Mouse (Mus musculus) heart, postnatal 4 days (tissue): ENCODE results near the gene Zfp429. TPM values are rescaled to one million over a fixed set of nuclear protein-coding genes. Genes with fewer than 3 reads are reported as not detected.
"Not testable (repeated sequence)": the region's sequence is repeated elsewhere in the genome, so short reads cannot be mapped to it uniquely, and the experiment has no call there.

Experiments
- DNase-seq: peaks from one replicate; pipeline ENCODE4 v3.0.0; 2021
- total RNA-seq, 2 experiments: library from RNA; stranded (reverse); gene quantifications; 2 replicates each; pipeline ENCODE4 v1.2.3; 2021

Gene Zfp429
- 1 to 10 TPM; 2.2 to 3.5 TPM for total RNA-seq

DNA sequence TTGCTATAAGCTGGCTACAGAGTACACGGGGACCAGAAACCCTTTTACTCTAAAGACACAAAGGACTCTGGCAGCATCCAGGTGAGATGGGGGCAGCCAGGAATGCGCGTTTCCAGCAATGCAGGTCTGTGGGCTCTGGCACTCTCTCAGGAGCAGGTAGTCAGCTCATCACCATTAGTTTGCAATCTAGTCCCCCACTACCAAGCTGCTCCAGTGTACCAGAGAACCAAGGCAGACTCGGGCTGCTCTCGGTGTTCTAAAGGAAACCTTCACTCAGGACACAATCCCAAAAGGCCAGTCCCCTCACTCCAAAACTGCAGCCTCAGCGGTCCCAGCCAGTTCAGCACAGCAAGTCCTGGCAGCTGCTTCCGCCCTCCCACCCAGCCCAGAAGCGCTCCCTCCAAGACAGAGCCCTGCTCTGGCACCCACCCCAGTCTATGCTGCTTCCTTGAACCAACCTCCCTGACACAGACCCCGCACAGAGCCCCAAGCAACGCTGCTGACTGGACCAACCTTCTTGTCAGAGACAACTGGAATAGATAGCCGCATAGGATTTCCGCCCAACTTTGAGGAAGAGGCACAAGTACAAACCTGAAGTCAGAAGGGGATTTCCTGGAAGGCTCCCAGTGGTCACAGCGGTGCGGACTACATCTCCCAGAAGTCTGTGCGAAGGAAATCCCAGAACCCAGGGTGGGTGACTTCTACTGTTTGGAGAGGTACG, at the start of gene Zfp429:
Zfp429 (minus strand) TSS at position 637 of the 721 bp plus-strand sequence.
- peak; percentile 72 for DNase-seq

DNA sequence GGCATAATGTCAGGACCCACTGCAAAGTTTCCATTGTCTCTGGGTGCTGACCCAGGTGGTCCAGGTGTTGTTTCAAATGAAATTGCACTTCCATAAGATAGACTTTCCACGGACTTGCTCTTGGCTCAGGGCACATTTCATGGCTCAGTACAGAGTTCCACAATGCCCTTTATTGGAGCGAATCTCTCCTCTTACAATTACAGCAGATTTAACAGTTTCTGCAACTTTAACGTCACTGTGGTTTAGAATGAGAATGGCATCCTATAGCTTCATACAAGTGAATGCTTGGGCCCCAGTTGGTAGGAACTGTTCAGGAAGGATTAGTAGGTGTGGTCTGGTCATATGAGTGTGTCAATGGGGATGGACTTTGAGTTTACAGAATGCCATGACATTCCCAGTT, 37.5 kb upstream of the Zfp429 start:
- not testable (repeated sequence) for DNase-seq

DNA sequence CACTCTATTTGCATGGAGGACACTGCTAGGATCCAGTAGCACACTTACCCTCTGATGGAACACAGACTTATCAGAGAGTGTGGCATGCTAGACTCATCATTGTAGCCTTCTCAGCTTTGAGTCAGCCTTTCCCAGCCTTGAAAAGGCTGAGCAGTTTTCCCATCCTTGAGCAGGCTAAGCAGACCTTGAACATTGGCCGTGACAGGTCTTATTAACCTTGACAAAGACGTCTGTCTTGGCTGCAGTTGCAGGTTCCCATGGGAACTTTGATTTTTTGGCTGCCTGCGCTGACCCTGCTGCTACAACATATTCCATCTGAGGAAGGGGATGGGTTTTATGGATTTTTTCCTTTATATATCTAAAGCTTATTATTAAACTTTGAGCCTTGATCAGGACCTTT, 28.5 kb upstream of the Zfp429 start:
- no peak for DNase-seq

DNA sequence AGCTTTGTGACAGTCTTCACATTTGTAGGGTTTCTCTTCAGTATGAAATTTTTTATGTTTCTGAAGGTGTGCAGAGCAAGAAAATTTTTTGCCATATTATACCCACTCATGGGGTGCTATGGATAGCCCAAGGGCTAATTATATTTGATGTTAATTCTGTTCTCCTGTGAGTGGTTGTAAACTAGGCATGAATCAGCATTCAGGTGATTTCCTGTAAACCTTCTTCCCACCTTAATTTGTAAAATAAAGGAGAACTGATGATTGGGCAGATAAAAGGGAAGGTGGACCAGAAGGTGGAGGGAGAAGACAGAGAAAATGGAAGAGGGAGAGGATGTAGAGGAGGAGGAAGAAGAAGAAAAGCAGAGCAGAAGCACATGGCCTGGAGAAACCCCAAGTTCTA, 26.1 kb upstream of the Zfp429 start:
- not testable (repeated sequence) for DNase-seq

DNA sequence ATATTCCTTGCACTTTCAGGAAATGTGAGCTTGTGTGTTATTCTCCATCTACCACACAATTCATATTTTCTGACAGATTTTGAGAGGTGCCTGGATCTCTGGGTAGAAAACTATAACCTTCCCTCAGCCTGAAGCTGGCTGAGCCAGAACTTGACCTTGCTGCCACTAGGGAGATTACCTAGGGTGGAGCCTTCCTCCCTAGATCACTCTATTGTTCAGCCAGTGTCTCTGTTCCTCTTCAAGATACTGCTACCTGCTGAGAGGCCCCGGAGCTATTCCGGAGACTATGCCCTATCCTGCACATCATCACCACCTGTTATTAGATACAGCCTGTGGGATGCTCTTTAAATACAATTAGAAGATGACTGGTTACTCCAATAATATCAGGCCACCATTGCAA, 22.9 kb upstream of the Zfp429 start:
- DNase-seq = not testable (repeated sequence)

DNA sequence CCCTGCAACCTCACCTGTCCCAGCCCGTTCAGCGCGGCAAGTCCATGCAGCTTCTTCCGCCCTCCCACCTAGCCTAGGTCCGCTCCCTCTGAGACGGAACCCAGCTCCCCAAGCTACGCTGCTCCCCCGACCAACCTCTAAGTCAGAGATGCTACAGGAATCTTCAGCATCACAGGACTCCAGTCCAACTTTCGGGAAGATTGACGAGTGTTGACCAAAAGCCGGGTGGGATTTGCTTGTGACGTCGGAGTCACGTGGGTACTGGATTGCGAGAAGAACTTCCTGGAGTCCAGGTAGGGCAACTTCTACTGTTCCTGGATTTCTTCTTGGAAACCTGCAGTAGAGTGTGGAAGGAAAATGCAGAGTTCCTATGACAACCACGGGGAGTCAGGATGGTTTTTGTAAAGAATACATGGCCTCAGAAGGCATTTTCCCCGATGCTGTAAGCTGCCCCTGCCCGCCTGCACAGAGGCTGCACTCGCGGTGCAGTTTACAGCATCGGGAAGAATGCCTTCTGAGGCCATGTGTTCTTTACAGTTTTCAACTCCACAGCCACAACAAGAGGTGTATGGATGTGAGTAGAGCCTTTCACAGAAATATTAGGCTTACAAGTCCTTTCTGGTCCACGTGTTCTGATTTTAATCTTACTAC, 21.7 kb upstream of the Zfp429 start, which contains the start of gene Zfp459:
Zfp459 (minus strand) TSS at position 212 of the 651 bp plus-strand sequence.
- peak; percentile 10 for DNase-seq

DNA sequence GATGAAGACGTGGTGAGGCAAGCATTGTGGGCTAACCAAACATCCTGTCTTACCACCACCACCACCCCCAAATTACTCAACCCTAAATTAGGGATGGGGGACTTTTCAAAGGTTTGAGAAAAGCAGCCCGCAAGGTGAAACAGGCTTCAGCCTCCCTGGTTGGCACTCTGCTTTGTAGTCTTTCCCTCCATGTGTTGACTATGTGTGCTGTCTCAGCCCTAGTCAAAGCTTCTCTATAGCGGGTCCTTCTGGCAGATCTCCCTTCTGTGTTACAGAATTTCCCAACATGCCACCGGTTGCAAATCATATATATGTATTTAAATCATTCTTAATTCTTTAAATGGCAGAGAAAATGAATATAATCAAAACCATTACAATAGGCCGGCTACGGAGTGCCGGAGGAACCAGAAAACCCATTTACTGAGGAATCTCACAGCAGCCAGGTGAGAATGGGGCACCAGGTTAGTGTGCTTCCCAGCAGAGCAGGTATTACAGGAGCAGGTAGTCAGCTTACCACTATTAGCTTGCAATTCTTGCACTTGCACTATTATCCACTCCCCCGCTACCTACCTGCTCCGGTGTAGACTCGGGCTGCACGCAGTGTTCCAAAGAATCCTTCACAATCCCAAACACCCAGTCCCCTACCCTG, 21.1 kb upstream of the Zfp429 start:
- no peak for DNase-seq

DNA sequence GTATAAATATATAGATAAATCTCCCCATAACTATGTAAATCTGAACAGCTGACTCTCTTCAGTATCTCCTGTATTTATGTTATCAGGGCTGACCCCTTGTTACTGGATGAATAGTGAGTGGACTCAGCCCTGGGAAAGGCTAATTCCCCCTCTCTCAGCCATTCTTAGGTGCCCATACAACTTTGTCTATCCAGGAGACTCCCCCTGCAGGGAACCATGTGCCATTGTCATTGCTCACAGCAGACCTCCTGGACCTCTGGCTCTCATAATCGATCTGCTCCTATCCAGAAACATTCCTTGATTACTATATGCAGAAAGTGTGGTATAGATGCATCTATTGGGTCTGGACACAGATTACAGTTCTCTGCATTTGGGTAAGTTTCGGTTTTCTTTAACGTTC, 17.2 kb upstream of the Zfp429 start:
- DNase-seq = no peak

DNA sequence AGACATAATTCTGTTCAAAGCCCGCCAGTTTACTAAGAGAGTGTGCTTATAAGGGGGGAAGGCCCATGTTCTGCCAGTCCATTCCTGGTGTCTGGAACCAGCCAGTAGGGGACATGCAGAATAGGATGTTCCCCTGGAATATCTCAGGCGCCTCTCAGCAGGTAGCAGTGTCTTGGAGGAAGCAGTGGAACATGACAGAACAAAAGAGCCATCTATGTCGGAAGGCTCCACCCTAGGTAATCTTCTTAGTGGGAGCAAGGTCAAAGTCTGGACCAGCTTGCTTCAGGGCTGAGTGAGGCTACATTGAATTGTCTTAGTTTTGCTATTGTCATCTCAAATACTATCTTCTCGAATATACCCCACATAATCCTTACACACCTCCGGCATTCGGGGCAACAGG, 16.1 kb upstream of the Zfp429 start:
- DNase-seq = no peak

DNA sequence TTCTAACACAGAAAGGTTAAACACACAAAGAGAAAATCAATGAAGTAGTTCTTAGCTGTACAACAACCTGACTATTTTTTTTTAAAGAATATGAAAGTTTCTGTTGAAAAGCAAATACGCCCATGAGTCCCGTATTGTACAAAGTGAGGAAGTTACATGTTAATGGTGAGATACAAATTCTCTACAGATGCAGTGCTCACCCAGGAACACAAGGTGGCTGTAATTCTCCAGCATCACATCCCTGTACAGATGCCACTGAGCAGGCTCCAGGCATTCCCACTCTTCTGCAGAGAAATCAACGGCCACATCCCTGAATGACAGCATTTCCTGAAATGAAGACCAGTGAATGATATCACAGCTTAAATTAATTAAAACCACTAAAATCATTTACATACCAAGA, 14.0 kb upstream of the Zfp429 start:
- DNase-seq = not testable (repeated sequence)

DNA sequence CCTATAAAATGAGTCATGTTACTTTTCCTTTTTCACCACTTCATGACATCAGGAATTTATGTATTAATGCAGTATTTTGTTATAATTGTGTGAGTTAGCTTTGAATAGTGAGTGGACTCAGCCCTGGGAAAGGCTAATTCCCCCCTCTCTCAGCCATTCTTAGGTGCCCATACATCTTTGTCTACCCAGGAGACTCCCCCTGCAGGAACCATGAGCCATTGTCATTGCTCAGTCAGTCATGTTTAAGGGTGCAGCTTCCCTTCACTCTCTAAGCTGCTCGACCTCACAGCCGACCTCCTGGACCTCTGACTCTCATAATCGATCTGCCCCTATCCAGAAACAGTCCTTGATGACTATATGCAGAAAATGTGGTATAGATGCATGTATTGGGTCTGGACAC, 23.4 kb downstream of the Zfp429 start:
- DNase-seq = not testable (repeated sequence)

DNA sequence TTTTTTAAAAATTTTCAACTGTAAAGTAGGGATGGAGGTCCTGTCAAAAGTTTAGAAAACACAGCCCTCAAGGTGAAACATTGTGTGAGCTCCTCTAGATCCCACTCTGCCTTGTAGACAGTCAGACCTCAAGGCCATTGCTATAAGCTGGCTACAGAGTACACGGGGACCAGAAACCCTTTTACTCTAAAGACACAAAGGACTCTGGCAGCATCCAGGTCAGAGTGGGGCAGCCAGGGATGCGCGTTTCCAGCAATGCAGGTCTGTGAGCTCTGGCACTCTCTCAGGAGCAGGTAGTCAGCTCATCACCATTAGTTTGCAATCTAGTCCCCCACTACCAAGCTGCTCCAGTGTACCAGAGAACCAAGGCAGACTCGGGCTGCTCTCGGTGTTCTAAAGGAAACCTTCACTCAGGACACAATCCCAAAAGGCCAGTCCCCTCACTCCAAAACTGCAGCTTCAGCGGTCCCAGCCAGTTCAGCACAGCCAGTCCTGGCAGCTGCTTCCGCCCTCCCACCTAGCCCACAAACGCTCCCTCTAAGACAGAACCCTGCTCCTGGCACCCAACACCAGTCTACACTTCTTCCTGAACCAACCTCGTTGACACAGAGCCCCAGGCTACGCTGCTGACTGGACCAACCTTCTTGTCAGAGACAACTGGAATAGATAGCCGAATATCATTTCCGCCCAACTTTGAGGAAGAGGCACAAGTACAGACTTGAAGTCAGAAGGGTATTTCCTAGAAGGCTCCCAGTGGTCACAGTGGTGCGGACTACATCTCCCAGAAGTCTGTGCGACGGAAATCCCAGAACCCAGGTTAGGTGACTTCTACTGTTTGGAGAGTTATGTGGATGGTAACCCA, 24.3 kb downstream of the Zfp429 start, which contains the start of the genes Gm28041 and Zfp456:
Gm28041 (minus strand) TSS at position 684 of the 862 bp plus-strand sequence.
Zfp456 (minus strand) TSS at position 761 of the 862 bp plus-strand sequence.
- DNase-seq = peak; percentile 58

DNA sequence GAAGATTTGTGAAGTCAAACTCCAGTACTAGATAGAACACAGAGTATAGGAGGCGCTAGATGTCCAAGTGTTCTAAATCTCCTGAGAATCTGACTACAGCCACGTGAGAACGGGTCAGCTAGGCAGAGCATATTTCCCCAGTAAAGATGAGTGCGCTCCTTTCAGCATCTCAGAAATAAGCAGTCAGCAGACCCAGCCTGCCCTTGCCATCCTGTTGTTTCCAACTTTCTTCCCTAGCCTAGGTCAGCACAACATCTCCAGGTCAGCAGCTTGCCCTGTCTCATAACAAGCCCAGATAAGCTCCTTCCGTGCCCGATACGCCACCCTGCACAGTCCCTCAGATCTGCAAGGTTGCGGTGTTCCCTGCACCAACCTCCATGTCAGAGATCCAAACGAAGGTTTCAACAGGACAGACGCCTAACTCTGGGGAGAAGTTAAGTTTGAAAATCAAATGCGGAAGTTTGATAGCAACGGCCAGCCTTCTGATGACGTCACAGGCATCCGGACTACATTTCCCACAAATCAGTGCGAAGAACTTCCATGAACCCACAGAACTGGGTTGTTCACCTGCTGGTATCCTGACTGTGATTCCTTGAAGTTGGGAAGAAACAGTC, 39.4 kb downstream of the Zfp429 start, which contains the start of the genes Gm28044 and Zfp953:
Gm28044 (minus strand) TSS at position 406 of the 614 bp plus-strand sequence.
Zfp953 (minus strand) TSS at position 475 of the 614 bp plus-strand sequence.
- peak; percentile 89 for DNase-seq

DNA sequence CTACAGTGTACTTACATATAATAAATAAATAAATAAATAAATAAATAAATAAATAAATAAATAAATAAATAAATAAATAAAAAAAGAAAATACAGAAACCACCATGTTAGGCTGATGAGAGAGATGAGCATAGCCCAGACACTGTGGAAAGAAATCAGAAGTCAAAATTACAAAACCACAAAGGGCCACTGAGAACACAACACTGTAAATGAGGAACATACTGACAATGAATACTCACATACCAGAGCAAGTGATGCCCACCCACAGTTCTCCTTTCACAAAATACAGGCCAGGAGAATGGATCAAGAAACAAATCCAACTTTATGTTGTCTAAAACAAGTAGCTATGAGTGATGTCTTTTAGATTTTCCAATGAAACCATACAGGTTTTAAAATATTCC, 47.8 kb downstream of the Zfp429 start:
- no peak for DNase-seq

DNA sequence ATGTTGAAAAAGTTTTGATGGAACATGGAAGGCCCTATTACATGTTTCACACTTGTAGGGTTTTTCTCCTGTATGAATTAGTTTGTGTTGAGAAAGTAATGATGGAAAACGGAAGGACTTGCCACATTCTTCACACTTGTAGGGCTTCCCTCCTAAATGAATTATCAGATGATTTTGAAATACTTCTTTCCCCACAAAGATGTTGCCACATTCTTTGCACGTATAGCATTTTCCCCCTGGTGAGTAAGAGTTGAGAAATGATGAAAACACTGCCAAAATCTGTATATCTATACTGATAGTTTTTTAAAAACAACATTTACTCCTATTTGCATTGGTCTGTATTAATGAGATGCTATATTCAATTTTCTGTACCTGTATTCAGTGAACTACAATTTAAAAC, 56.2 kb downstream of the Zfp429 start:
- no peak for DNase-seq

Other genes with a start within 250 kb of the Zfp429 start
- 1 to 10 TPM; 4.0 to 4.8 TPM for gene Rsl1, start 226.6 kb downstream of the Zfp429 start, total RNA-seq
- gene Zfp455, start 205.3 kb downstream of the Zfp429 start, total RNA-seq = under 1 TPM; 0.92 to 0.98 TPM
- gene Zfp458, start 121.4 kb downstream of the Zfp429 start, total RNA-seq = 1 to 10 TPM; 2.5 to 3.2 TPM
- 1 to 10 TPM; 2.7 to 3.7 TPM for gene Zfp457, start 93.3 kb downstream of the Zfp429 start, total RNA-seq
- 1 to 10 TPM; 2.4 to 2.6 TPM for gene Zfp595, start 67.2 kb downstream of the Zfp429 start, total RNA-seq
- 1 to 10 TPM in 1 of 2 experiments, not detected in 1; 2.3 TPM for gene Gm28044, start 39.3 kb downstream of the Zfp429 start, total RNA-seq
- gene Zfp953, start 39.2 kb downstream of the Zfp429 start, total RNA-seq = 1 to 10 TPM; 1.2 to 1.3 TPM
- 1 to 10 TPM in 1 of 2 experiments, under 1 TPM in 1; 0.47 to 1.2 TPM for gene Gm28041, start 24.1 kb downstream of the Zfp429 start, total RNA-seq
- 1 to 10 TPM in 1 of 2 experiments, under 1 TPM in 1; 0.81 to 1.2 TPM for gene Zfp456, start 24.0 kb downstream of the Zfp429 start, total RNA-seq
- gene Zfp459, start 21.6 kb upstream of the Zfp429 start, total RNA-seq = under 1 TPM in 1 of 2 experiments, not detected in 1; 0.38 TPM
- gene Zfp874a, start 51.8 kb upstream of the Zfp429 start, total RNA-seq = 1 to 10 TPM; 2.4 to 2.7 TPM
- 1 to 10 TPM; 4.8 to 6.3 TPM for gene Zfp874b, start 84.4 kb upstream of the Zfp429 start, total RNA-seq
- 1 to 10 TPM; 4.3 to 4.8 TPM for gene Zfp58, start 100.7 kb upstream of the Zfp429 start, total RNA-seq
- not detected for gene Gm26965, start 126.3 kb upstream of the Zfp429 start, total RNA-seq
- gene Zfp87, start 126.4 kb upstream of the Zfp429 start, total RNA-seq = 10 to 100 TPM; 10.1 to 10.8 TPM
- gene Zfp748, start 154.0 kb upstream of the Zfp429 start, total RNA-seq = 1 to 10 TPM; 5.3 to 5.6 TPM
- 1 to 10 TPM; 4.1 to 4.7 TPM for gene Zfp729b, start 209.9 kb upstream of the Zfp429 start, total RNA-seq
- gene Gm49345, start 237.9 kb upstream of the Zfp429 start, total RNA-seq = 1 to 10 TPM in 1 of 2 experiments, under 1 TPM in 1; 0.72 to 1.9 TPM
- gene Zfp729a, start 238.0 kb upstream of the Zfp429 start, total RNA-seq = 1 to 10 TPM; 3.7 to 3.8 TPM